Mouse (Mus musculus): ENCODE measurements around the gene Moxd2.
A peak's percentile ranks its signal among the peaks of the same experiment; 100 is the strongest.

Gene Moxd2

DNA sequence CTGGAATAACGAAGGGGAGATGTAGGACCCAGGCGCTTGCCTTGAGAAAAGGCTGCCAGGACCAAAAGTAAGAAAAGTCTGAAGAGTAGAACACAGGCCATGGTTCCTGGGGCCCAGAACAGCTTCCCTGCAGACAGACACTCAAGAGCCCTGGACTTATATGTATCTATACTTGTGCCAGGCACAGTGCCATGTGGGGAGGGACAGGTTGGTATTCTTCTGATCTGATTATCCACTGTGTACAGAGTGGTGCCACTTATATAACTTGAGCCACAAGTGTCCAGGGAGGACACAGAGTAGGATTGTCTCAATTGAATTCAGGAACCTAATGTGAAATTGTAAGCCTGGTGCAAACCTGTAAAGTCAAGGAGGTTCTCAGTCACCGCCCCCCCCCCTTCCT lies at the start of gene Moxd2:
Gene Moxd2 (minus strand): TSS at position 101 of the 400 bp plus-strand sequence.
- no peak for DNase-seq (ENCODE audit: low read depth, low spot score)

DNA sequence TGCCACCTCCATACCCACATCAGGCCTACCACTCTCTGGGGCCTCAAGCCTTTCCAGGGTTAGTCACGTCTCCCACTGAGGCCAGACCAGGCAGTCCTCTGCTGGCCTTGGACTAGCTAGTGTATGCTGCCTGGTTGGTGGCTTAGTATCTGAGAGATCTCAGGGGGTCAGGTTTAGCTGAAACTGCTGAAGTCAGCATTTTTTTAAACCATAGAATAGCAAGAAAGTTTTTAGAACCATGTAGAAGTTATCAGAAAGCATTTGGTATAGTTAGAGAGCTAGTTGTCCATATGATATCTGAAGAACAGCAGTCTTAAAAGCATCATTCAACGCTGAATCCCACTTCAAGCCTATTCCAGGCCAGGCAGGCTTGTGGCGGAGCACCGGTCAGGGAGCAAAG lies 32.7 kb upstream of the Moxd2 start:
- DNase-seq (ENCODE audit: low read depth, low spot score): no peak

DNA sequence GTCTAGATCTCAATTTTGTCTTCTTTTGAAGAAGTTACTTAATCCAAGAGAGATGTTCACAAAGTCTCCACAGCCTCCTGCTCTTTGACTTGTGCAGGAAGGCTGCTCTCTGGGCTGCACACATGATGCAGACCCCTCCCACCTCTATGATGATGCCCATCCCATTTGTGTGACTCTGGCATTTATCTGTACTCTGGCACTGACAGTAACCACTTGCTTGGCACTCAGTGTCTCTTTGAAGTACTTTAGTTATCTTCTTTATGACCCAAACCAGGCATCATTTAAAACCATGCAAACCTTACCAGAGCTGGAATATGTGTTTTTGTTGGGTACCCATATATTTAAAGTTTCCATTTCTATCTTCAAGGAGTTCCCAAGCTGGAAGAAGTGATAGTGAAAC lies 13.0 kb upstream of the Moxd2 start, which contains the start of gene Prss58:
Gene Prss58 (minus strand): TSS at position 101 of the 400 bp plus-strand sequence.
- DNase-seq (ENCODE audit: low read depth, low spot score): no peak

DNA sequence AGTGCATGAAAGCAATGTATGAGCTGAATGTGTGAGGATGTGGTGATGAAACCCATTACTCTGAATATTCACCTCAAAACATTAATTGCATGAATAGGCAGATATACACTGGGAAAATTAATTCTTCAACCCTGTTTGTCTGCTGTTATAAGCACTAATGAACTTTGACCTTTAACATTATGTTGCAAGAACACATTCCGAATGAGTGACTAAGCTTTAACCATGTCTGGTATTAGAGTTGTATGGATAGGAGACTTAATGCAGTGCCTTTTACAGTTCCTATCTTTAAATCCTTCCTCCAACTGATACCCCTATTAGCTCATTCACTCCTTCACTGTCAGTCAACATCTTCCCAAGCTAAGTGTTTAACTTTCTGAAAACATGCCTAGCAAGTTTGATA lies 7.4 kb upstream of the Moxd2 start:
- no peak for DNase-seq (ENCODE audit: low read depth, low spot score)

DNA sequence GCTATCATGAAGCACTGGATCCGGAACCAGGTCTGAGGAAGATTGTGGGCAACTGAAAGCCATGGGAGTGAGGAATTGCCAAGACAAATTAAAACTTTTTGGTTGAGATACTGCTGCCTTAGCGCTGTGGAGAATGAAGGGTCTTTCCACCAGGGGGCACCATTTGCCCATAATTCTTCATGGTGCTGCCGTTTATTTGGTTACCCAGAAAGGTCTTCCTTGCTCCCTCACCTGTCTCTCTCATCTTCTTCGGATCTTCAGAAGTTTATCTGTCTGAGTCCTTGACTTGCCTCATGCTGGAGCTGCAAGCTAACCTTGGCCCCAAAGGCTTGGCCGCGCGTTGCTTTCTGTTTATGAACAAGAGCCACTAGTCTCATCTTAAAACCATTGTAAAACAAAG lies 6.3 kb upstream of the Moxd2 start:
- peak; percentile 78 for DNase-seq (ENCODE audit: low read depth, low spot score)

DNA sequence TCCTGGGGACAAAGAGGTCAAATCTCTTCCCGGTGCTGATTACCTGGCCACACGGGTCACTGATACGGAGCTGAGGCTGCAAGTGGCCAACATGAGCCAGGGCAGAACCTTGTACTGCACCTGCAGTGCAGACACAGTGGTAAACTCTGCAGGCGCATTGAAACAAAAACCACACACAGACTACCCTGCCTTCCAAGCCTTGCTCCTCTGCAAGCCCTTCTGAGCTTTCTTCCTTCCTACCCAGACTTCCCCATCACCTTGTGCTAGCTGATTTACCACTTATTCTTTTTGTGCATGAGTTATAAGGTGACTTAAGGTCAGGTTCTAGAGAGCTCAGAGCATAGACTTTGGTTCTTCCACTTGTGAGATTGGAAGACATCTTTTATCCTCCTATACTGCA lies 4.5 kb upstream of the Moxd2 start:
- DNase-seq (ENCODE audit: low read depth, low spot score): peak; percentile 13

DNA sequence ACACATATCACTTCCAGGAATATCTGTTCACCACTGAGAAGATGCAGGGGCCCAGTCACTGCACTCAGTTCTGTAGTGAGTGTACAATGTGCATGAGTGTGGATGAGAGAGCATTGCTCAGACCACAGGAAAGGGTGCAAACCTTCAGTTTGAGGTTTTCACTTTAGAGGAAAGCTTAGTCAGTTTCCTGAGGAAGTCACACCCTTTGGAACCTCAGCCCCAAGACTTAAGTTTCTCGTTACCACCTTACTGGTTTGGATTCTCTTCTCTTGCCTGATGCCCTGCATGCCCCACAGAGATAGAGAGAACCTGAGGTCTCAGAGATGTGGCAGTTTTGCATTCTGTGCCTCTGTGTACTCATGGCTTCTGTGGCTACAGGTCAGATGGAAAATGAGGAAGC lies 3.7 kb upstream of the Moxd2 start:
- peak; percentile 61 for DNase-seq (ENCODE audit: low read depth, low spot score)

DNA sequence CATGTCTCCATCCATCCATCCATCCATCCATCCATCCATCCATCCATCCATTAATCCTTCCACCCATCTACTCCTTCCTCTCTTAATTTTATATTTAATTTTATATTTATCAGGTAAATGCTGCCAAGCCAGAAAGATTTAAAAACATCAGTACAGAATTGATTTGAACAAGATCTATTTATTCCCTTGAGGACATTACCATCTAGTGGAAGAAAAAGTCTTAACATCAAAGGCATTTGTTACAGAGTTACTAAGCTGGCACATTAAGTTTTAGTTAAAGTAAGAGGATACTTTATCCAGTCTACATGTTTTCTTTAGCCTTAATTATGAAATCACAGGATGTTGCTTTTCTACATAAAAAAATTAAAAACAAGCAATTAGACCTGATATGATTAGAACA lies 42.0 kb downstream of the Moxd2 start:
- DNase-seq (ENCODE audit: low read depth, low spot score): peak; percentile 33
